Mouse (Mus musculus) mesoderm, embryonic 11.5 days (tissue): ENCODE measurements around the gene Inpp5f.
A peak's percentile ranks its signal among the peaks of the same experiment; 100 is the strongest.
"Not testable (repeated sequence)": the region's sequence is repeated elsewhere in the genome, so short reads cannot be mapped to it uniquely, and the experiment has no call there.

Experiments used
- DNase-seq: peaks from one replicate; pipeline ENCODE4 v3.0.0-alpha.2; 2012; ENCODE audit warnings: low read depth, low spot score

The Inpp5f gene

GRCm38 (mm10) chr7:128610897-128611798 is at the start of gene Inpp5f:
Gene Inpp5f, plus strand, starts transcription at chr7:128611328.
- DNase-seq: peak; percentile 99

DNA sequence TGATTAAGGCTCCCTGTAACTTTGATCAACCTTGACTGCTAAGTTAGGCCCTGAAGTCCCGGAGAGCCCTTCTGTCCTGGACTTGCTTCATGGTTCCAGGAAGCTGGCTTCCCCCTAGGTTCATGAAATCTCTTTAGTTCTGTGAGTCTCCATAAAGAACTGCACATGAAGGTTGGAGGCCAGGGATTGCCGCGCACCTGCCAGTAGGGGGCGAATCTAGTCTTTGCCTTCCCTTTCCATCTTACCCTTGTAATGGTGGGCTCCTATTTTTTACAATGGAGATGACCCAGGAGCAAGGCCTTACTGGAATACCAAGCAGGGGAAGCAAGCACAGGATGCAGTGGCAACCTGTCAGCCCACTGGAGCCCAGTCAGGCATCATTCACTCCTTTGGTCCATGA is 47.8 kb upstream of the Inpp5f start:
- DNase-seq: no peak

- DNase-seq: no peak
These were observed 44.8 kb upstream of the Inpp5f start for GRCm38 (mm10) chr7:128566311-128566710.

GRCm38 (mm10) chr7:128567561-128568244 is 43.4 kb upstream of the Inpp5f start:
- no peak for DNase-seq

- not testable (repeated sequence) for DNase-seq
These were observed 41.7 kb upstream of the Inpp5f start for GRCm38 (mm10) chr7:128569429-128569828.

DNA sequence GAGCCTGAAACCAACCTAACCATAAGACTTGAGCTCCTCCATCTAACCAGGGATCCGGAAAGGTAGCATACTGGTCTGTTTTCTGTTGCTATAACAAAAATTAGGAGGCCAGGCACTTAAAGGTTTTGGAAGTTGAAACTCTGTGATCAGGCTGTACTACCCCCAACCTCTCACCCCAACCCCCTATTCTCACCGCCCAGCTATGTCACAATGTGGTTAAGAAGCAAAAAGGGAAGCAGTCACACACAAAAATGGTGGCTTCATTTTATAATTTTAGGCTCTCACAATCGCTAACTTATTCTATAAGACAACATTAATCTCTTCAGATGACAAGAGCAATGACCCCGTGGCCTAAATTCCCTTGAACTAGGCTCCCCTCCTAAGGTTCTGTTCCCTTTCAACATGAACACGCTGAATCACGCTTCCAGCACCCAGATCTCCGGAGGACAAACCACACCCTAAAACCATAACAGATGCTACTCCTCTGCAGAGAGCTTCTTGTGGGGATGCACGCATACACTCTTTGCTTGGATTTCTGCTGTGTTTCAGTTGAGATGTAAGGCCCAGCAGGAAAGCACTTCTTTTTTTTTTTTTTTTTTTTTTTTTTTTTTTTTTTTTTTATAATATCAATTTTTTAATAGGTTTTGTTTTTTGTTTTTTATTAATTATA is 41.0 kb upstream of the Inpp5f start:
- DNase-seq: no peak

DNA sequence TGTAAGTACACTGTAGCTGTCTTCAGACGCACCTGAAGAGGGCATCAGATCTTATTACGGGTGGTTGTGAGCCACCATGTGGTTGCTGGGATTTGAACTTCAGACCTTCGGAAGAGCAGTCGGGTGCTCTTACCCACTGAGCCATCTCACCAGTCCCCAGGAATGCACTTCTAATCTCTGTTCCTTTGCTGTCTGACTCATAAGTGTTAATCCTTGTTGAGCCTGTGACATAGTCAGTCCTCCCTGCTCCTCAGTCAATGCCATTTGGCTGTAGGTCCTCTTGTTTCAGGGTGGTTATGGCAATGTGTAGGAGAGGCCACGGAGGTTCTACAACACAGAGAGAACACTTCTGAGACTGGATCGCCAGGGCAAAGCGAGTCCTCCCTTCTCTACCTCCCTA is 40.5 kb upstream of the Inpp5f start:
- DNase-seq: not testable (repeated sequence)

DNA sequence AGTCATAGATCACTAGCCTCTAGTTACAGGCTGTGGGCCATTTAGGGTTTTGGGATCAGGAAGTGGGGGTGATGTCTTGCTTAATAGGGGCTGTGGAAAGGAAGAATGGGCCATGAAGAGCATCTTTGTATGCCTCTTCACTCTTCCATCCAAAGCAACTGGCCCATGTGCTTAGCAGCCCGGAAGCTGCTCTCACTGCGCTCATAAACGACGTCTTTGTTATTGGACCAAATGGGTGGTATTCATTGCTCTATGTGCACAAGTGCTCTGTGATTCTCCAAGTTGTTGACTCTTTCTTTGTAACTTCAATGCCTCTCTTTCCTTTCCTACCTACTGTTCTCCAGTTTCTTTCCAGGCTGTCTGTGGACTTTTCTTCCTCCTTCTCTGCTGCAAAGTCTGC is 39.1 kb upstream of the Inpp5f start:
- DNase-seq: no peak

GRCm38 (mm10) chr7:128575211-128575610 is 35.9 kb upstream of the Inpp5f start:
- DNase-seq: no peak

GRCm38 (mm10) chr7:128575794-128576193 is 35.3 kb upstream of the Inpp5f start:
- no peak for DNase-seq

- no peak for DNase-seq
These were observed 33.5 kb upstream of the Inpp5f start for GRCm38 (mm10) chr7:128577607-128578006.

DNA sequence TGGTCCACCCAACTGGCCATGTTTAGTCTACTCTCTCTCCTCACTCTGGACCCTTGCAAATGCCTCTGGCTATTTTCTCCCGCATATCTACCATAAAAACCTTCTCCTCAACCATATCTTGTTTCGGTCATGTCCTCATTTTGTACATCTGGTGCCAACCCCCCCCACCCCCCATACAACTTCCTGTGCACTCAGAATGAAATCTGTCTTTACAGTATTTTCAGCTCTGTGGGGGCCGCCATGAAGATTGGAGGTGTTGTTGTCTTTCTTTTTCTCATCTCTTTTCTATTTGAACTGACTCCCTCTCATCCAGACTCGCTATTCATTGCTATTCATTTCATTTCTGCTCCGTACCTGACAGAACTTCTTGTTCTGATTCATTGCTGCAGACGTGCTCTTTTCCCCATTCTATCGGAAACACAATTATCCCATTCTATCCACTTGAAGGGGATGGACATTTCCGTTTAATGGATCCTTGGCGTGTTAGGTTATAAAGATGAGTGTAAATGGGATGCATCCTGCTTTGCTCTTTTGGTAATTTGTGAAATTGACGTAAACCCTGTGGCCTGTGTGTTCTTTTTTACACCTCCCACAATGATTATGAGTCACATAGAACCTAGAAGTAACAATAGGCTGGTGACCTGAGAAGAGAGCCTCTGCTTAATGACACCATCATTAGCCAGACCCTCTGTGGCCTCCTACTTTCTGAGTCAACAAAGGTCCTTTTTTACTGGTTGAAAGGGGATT is 32.8 kb upstream of the Inpp5f start:
- no peak for DNase-seq

GRCm38 (mm10) chr7:128579381-128579780 is 31.7 kb upstream of the Inpp5f start:
- DNase-seq: no peak

DNA sequence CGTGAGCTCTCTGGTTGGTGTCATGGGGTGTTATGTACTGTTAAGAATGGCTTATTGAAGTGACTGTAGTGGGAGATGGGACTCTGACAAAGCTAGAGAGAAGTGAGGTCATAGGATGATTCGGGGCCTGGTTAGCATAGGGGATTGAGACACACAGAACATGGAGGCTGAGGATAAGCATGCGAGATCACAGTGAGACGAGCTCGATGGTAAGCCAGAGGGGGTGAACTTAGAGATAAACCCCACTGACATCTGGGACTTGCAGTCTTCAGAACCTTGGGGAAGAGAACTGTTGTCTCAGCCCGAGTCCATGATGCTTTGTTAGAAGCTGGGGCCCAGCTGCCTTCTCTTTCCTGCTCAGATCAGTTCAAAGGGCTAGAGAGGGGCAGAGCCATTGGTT is 30.8 kb upstream of the Inpp5f start:
- no peak for DNase-seq

DNA sequence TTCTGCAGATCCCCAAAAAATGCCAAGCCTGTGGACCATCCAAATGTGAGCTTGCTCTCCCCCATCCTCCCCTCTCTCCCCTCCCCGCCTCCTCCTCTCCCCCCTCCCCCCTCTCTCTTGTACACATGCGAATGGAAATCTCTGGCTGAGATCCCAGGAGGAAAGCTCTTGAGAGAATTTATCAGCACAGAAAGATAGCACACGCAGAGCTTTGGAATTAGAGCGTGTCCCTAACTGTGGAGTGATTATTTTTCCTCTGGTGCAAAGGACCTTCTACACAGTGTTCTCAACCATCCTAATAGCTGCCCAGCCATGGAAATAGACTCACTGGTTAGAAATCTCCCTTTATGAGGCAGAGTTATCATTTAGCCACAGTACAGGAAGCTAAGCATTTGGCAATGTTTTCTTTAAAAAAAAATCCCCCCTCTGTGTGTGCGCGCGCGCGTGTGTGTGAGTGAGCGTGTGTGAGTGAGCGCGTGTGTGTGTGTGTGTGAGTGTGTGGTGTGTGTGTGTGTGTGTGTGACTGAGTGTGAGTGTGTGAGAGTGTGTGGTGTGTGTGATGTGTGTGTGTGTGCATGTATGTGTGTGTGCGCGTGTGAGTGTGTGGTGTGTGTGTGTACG is 29.2 kb upstream of the Inpp5f start:
- DNase-seq: no peak

- no peak for DNase-seq
These were observed 27.7 kb upstream of the Inpp5f start for GRCm38 (mm10) chr7:128583213-128583948.

DNA sequence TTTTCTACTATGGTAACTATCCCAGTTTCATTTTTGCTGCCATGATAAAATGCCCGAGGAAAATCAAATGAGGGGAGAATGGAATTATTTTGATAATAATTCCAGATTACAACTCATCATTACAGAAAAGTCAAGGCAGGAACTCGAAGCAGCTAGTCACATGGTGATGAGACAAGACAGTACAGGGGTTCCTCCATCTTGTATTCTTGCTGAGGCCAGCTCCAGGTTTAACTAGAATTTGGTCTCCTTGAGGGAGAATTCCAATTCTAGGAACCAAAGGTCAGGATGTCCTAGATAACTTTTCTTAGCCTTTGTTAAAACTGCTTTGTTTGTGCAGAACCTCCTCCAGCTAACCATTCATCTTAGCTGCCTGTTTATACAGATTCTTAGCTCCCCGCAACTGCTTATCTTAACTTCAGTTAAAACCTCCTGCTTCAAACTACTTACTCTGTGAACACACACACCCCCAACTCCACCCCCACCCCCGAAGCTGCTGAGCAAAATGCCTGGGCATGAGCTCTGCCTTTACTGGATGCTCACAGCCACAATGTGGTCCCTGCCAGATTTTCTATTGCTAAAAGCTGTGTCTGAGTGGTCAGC is 23.7 kb upstream of the Inpp5f start:
- DNase-seq: no peak

DNA sequence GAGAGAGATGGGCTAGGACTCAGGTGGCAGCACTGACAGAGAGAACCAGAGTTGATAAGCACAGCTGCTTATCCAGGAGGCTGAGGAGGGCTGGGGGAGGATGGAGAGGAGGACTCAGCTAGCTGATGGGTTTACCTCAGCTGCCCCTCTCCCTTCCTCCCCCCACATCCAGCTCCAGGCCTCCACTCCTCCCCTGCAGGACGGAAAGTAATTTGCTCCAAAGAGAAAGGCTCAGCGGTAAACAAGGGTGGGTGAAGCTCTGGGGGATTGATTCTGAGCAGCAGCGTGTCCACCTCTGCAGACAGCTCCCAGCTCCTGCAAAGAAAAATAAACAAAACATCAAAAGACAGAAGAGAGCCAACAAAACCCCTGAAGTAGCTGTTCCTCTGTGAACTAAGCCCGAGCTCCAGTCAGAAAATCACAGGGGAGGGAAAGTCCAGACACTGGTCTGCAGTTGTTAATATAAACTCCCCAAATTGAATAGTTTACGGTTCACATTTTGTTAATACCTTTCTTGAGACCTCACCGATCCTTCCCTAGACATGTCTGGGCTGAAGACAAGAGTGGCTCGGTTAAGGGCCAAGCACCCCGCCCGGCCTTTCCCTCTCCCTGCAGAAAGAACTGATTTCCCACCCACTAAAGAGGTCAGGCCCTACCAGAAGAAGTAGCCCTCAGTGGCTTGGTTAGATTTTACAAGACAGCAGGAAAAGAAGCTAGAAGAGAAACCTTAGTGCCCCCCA is 19.6 kb upstream of the Inpp5f start:
- peak; percentile 51 for DNase-seq
